Comparison of ENCODE assay signal across 8 mouse cellular contexts in the genomic region with DNA sequence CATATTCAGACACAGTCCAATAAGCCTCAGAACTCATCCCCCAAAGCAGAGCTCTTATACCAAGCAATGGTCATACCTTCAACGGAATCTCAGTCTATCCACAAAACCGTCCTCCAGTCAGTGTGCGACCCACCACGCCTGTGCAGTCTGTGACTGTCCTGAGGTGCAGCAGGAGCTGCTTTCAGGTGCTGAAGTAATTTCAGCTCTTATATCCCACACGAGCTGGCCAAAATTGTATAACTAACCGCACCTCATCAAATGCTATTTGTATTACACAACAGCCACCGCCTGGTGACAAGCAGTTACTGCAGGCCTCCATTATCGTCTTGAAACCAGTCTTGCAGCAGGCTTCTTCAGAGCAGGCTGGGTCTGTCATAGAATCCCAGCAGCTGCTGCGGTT. TPM values are rescaled to one million over a fixed set of nuclear protein-coding genes. Genes with fewer than 3 reads are reported as not detected.
DNase-seq lines count a peak whose midpoint lies in the region; ATAC-seq and TF ChIP-seq lines count a peak whose summit lies in the region.

No protein-coding gene starts in this region.

- peaks cover 2% of the 10 kb centered on the region; the same call in 1 of the 2 replicates for H3K27me3 ChIP-seq in G1E (ENCODE audit: insufficient read depth, low read length)
- no peaks in the 10 kb centered on the region for H3K27me3 ChIP-seq in forebrain, embryonic 12.5 days
- no peaks in the 10 kb centered on the region for H3K27me3 ChIP-seq in lung, embryonic 15.5 days

- intact Hi-C loops in heart, postnatal 14 days (cut with DNase I) = loop anchor here (1.0 kb wide), 1 partner anchor 129 kb away; no protein-coding TSS in a partner anchor

- 50% methylated on average over 9 of the region's 9 CpGs for WGBS in forebrain, embryonic 12.5 days
- WGBS in lung, embryonic 15.5 days = 40% methylated on average over 9 of the region's 9 CpGs

- H3K27ac ChIP-seq in forebrain, embryonic 12.5 days = no peak overlapping the region
- no peak overlapping the region for H3K27ac ChIP-seq in lung, embryonic 15.5 days

- DNase-seq in G1E (ENCODE audit: low spot score) = no peak
- DNase-seq in brain, embryonic 18.5 days (ENCODE audit: low read depth, low spot score) = peak; percentile 34
- peak; percentile 54 to 69 for DNase-seq in heart, postnatal 14 days
- peak; percentile 71 to 74 for DNase-seq in layer of hippocampus, adult 8-10 months (ENCODE audit: low spot score in 2 of 2)
- DNase-seq in retina, embryonic 14.5 days (ENCODE audit: low spot score) = peak; percentile 65
- peak; percentile 49 to 62 for DNase-seq in thymus, postnatal 36 days

- no peak overlapping the region for H3K4me3 ChIP-seq in G1E (ENCODE audit: low read depth, low read length)
- H3K4me3 ChIP-seq in forebrain, embryonic 12.5 days (replicated peaks) = no peak overlapping the region
- H3K4me3 ChIP-seq in lung, embryonic 15.5 days = no peak overlapping the region

- TF ChIP-seq CTCF in G1E (IDR thresholded peaks at IDR 0.05; ENCODE audit: low read depth, low read length) = no peak

- H3K36me3 ChIP-seq in G1E (replicated peaks) = peaks cover 6% of the 10 kb centered on the region
- no peaks in the 10 kb centered on the region for H3K36me3 ChIP-seq in forebrain, embryonic 12.5 days (replicated peaks)
- H3K36me3 ChIP-seq in lung, embryonic 15.5 days = no peaks in the 10 kb centered on the region

- no peak overlapping the region for H3K4me2 ChIP-seq in forebrain, embryonic 12.5 days
- no peak overlapping the region for H3K4me2 ChIP-seq in lung, embryonic 15.5 days

- ATAC-seq in G1E (ENCODE audit: extremely low read depth, insufficient number of reproducible peaks, low FRiP score, poor library complexity, severe bottlenecking) = 0 out of 2 replicates have a peak, but pooled peaks have one; percentile 22
- ATAC-seq in forebrain, embryonic 12.5 days (ENCODE audit: low FRiP score) = peak; percentile 33; the same call in 1 of the 2 replicates
- peak; percentile 43; the same call in 1 of the 2 replicates for ATAC-seq in lung, embryonic 15.5 days (ENCODE audit: borderline replicate concordance, extremely low read depth, low FRiP score, low TSS enrichment)

- H3K4me1 ChIP-seq in G1E (ENCODE audit: insufficient read depth, low read depth, low read length) = no peaks in the 10 kb centered on the region
- peaks cover 7% of the 10 kb centered on the region; the same call in 1 of the 2 replicates for H3K4me1 ChIP-seq in forebrain, embryonic 12.5 days
- peaks cover 19% of the 10 kb centered on the region for H3K4me1 ChIP-seq in lung, embryonic 15.5 days

- H3K9ac ChIP-seq in forebrain, embryonic 12.5 days = no peak overlapping the region
- H3K9ac ChIP-seq in lung, embryonic 15.5 days = no peak overlapping the region

- H3K9me3 ChIP-seq in G1E (replicated peaks) = no peaks in the 10 kb centered on the region
- no peaks in the 10 kb centered on the region for H3K9me3 ChIP-seq in forebrain, embryonic 12.5 days
- H3K9me3 ChIP-seq in lung, embryonic 15.5 days = no peaks in the 10 kb centered on the region

RNA-seq across cellular contexts. Expression of gene Slc23a2, which starts 33.6 kb away (rescaled TPM):
- total RNA-seq in G1E (2014; fragmentation: Nextera tagmentation) (8.5 and 12.5 TPM in 2 replicates), G1E (2017) (6.9 and 13.4 TPM in 2 replicates)
- 2.1 and 2.6 TPM in 2 replicates for polyA plus RNA-seq in G1E (2012)
- 14.6 and 18.5 TPM in 2 replicates for polyA plus RNA-seq in forebrain, embryonic 12.5 days (2016; fragmentation: Nextera tagmentation; extraction: Ambion mirVana)
- 10 to 100 TPM; 15.4 to 16.0 TPM for total RNA-seq in heart, postnatal 14 days (2021)
- total RNA-seq in layer of hippocampus, adult 8-10 months (2022) = 100 to 1,000 TPM; 107 to 125 (median 113) TPM
- polyA plus RNA-seq in lung, embryonic 15.5 days (2015; fragmentation: Nextera tagmentation; extraction: Ambion mirVana) = 11.6 and 12.1 TPM in 2 replicates

Comparison
In these comparisons a context has a peak if more than half of its experiments do, and no peak if none do; other contexts are left out.
1. RNA of gene Slc23a2, which starts 33.6 kb away (total RNA-seq): 107 to 125 TPM in layer of hippocampus, adult 8-10 months; 15.4 to 16.0 TPM in heart, postnatal 14 days and 6.9 to 13.4 TPM in G1E; every median in the first group is over 4 times any median in the second.
2. Peak in every context shown above with its lines, with median percentiles within 50 percentile points of each other: ATAC-seq.